Mouse (Mus musculus): ENCODE results near the gene 4930442H23Rik. TPM values are rescaled to one million over a fixed set of nuclear protein-coding genes. Genes with fewer than 3 reads are reported as not detected.
A peak's percentile ranks its signal among the peaks of the same experiment; 100 is the strongest.

4930442H23Rik gene
- polyA plus RNA-seq, 1 experiment from 2014 or later = not detected

DNA sequence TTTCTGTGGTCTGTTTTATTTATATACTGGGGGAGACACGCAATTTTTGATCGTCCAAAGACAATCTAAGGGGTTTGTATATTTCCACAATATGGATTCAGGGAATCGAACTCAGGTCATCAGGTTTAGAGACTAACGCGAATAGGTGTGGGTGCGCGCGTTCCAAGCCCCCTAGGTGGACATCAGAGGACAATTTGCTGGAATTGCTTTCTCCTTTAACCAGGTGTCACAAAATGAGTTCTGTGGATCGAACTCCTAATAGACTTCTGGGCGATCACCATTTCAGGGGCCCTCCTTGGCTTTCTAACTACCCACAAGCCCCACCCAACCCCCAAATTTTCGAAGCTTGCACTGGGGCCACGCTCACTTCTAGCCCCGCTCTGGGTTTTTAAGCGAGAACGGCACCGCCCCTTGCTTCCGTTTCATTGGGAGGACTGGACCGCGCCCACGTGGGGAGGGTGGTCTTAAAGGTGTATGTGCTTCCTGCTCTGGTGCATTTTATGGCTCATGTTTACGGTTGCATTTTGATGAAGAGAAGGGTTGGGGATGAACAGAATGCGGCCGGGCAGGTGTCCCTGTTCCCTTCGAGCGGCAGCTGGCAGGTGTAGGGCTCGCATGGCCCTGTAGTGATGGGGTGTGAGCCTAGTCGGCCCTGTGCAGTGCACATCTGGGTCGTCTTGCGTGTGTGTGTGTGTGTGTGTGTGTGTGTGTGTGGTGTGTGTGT lies 15.0 kb downstream of the 4930442H23Rik start:
- H3K4me2 ChIP-seq (ENCODE audit: low read length) = peak overlapping the region; percentile 77
- no peaks in the 10 kb centered on the region for H3K9me3 ChIP-seq (ENCODE audit: control insufficient read depth, low read length)
- H3K4me3 ChIP-seq (ENCODE audit: control insufficient read depth in 1 of 2, insufficient read depth in 1 of 2, low read depth in 1 of 2, low read length in 2 of 2) = peak overlapping the region; percentile 49
- peak overlapping the region; percentile 70 for H3K9ac ChIP-seq (ENCODE audit: low read length)
- peaks cover 16% of the 10 kb centered on the region for H3K36me3 ChIP-seq (ENCODE audit: control insufficient read depth, insufficient read depth, low read length)
- 3% methylated on average over 29 of the region's 29 CpGs for WGBS
- H3K27me3 ChIP-seq (ENCODE audit: control insufficient read depth, insufficient read depth, low read length) = no peaks in the 10 kb centered on the region
- H3K4me1 ChIP-seq (ENCODE audit: control insufficient read depth in 2 of 2, insufficient read depth in 2 of 2, low read length in 2 of 2) = peaks cover 12 to 19% of the 10 kb centered on the region in 2 experiments
- H3K27ac ChIP-seq (replicated peaks in 1 of 2; ENCODE audit: control insufficient read depth in 1 of 2, insufficient read depth in 1 of 2, low read depth in 2 of 2, low read length in 2 of 2) = peak overlapping the region; percentile 34 to 77
- 0 out of 2 replicates have a peak, but pooled peaks have one; percentile 37 for ATAC-seq (ENCODE audit: insufficient number of reproducible peaks, insufficient read depth, low FRiP score, low read depth)

DNA sequence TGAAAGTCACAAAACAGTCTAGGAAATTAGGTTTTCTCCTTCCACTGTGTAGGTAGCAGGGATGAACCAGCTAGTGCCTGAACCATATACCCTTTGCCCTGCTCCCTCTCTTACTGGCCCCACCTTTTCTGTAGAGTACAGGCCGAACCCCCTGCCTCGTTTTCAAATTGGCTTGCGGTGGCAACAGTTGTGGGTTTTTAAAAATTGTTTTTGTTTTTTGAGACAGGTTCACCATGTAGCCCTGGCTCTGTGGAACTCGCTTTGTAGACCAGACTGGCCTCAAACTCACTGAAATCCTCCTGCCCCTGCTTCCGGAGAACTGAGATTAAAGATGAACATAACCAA lies 15.6 kb downstream of the 4930442H23Rik start:
- Histone ChIP-seq H3K27me3 (ENCODE audit: control insufficient read depth, insufficient read depth, low read length) (no peaks in the 10 kb centered on the region), H3K4me2 (ENCODE audit: low read length) (peak overlapping the region; percentile 77), H3K9ac (ENCODE audit: low read length) (peak overlapping the region; percentile 70), H3K9me3 (ENCODE audit: control insufficient read depth, low read length) (no peaks in the 10 kb centered on the region), H3K27ac (replicated peaks in 1 of 2; ENCODE audit: control insufficient read depth in 1 of 2, insufficient read depth in 1 of 2, low read depth in 2 of 2, low read length in 2 of 2) (peak overlapping the region; percentile 3 to 77; a peak in 2 of 4 replicates), H3K36me3 (ENCODE audit: control insufficient read depth, insufficient read depth, low read length) (peaks cover 22% of the 10 kb centered on the region), H3K4me1 (ENCODE audit: control insufficient read depth in 2 of 2, insufficient read depth in 2 of 2, low read length in 2 of 2) (peaks cover 8 to 14% of the 10 kb centered on the region in 2 experiments), H3K4me3 (ENCODE audit: control insufficient read depth in 1 of 2, insufficient read depth in 1 of 2, low read depth in 1 of 2, low read length in 2 of 2) (peak overlapping the region; percentile 13 to 49)
- WGBS = 8% methylated on average over 5 of the region's 5 CpGs
- ATAC-seq (ENCODE audit: insufficient number of reproducible peaks, insufficient read depth, low FRiP score, low read depth) = peak; percentile 40

DNA sequence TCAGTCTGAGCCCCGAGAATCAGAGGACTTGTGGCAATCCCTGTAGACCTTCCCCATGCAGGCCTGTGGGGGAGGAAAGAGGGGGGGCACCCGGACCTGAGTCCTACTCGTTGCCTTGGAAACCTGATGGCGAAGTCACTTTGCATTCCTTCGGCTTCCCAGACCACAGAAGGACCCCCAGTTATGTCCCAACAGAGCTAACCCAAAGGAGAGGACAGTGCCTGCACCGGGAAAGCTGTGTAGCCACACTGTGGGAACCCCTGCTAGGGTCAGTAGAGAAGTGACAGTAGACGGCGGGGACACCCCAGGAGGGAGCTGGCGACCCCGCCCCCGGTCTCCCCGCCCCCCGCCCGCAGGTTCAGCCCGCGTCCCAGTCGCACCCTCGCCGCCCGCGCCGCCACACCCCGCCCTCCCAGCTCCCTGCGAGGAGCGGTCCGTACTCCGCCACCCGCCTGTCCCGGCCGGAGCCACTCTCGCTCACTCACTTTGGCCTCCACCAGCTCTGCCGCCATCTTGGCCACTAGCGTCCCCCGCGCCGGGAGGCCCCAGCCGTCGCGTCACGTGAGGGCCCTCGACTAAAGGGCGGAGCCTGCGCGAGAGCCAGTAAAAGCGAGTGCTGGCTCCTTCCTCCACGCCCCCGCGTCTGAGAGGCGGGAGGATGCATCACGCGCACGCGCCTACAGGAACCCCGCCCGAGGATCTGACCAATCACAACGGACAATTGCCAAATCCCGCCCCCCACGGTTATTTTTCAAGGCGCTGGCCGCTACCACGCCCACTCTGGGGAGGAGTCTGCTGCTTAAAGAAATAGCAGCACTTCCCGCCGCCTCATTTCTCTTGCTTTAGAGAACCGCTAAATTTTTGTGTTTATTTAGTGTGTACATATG lies 16.2 kb downstream of the 4930442H23Rik start, which contains the start of gene Pias4:
TSS of gene Pias4 (minus strand) at position 724 of the 887 bp plus-strand sequence.
- H3K9me3 ChIP-seq (ENCODE audit: control insufficient read depth, low read length) = no peaks in the 10 kb centered on the region
- H3K4me2 ChIP-seq (ENCODE audit: low read length) = peak within 1 kb of the TSS; percentile 80
- WGBS = under 1% methylated on average over 64 of the region's 64 CpGs
- peak within 1 kb of the TSS; percentile 86 to 87 for H3K4me3 ChIP-seq (ENCODE audit: control insufficient read depth in 1 of 2, insufficient read depth in 1 of 2, low read depth in 1 of 2, low read length in 2 of 2)
- no peaks in the 10 kb centered on the region for H3K27me3 ChIP-seq (ENCODE audit: control insufficient read depth, insufficient read depth, low read length)
- peak within 1 kb of the TSS; percentile 3 to 77; a peak in 2 of 4 replicates for H3K27ac ChIP-seq (replicated peaks in 1 of 2; ENCODE audit: control insufficient read depth in 1 of 2, insufficient read depth in 1 of 2, low read depth in 2 of 2, low read length in 2 of 2)
- ATAC-seq (ENCODE audit: insufficient number of reproducible peaks, insufficient read depth, low FRiP score, low read depth) = peak; percentile 90
- peaks cover 28% of the 10 kb centered on the region for H3K36me3 ChIP-seq (ENCODE audit: control insufficient read depth, insufficient read depth, low read length)
- peaks cover 7 to 14% of the 10 kb centered on the region in 2 experiments for H3K4me1 ChIP-seq (ENCODE audit: control insufficient read depth in 2 of 2, insufficient read depth in 2 of 2, low read length in 2 of 2)
- H3K9ac ChIP-seq (ENCODE audit: low read length) = peak within 1 kb of the TSS; percentile 93

- peaks cover 7 to 14% of the 10 kb centered on the region in 2 experiments for H3K4me1 ChIP-seq (ENCODE audit: control insufficient read depth in 2 of 2, insufficient read depth in 2 of 2, low read length in 2 of 2)
- H3K9ac ChIP-seq (ENCODE audit: low read length) = no peak overlapping the region
- 81% methylated on average over 8 of the region's 8 CpGs for WGBS
Measured at GRCm38 (mm10) chr10:81165118-81165517, 18.5 kb downstream of the 4930442H23Rik start.

GRCm38 (mm10) chr10:81162318-81162652 lies 21.4 kb downstream of the 4930442H23Rik start:
- WGBS = 62% methylated on average over 2 of the region's 2 CpGs
- peaks cover 4 to 7% of the 10 kb centered on the region in 2 experiments for H3K4me1 ChIP-seq (ENCODE audit: control insufficient read depth in 2 of 2, insufficient read depth in 2 of 2, low read length in 2 of 2)
- ATAC-seq (ENCODE audit: insufficient number of reproducible peaks, insufficient read depth, low FRiP score, low read depth) = no peak
- H3K9ac ChIP-seq (ENCODE audit: low read length) = no peak overlapping the region
- no peak overlapping the region for H3K27ac ChIP-seq (replicated peaks in 1 of 2; ENCODE audit: control insufficient read depth in 1 of 2, insufficient read depth in 1 of 2, low read depth in 2 of 2, low read length in 2 of 2)
- no peaks in the 10 kb centered on the region for H3K27me3 ChIP-seq (ENCODE audit: control insufficient read depth, insufficient read depth, low read length)
- no peak overlapping the region for H3K4me3 ChIP-seq (ENCODE audit: control insufficient read depth in 1 of 2, insufficient read depth in 1 of 2, low read depth in 1 of 2, low read length in 2 of 2)
- no peak overlapping the region for H3K4me2 ChIP-seq (ENCODE audit: low read length)
- peaks cover 76% of the 10 kb centered on the region for H3K36me3 ChIP-seq (ENCODE audit: control insufficient read depth, insufficient read depth, low read length)
- H3K9me3 ChIP-seq (ENCODE audit: control insufficient read depth, low read length) = no peaks in the 10 kb centered on the region

More at GRCm38 (mm10) chr10:81165118-81165517, 18.5 kb downstream of the 4930442H23Rik start:
- Histone ChIP-seq H3K27me3 (ENCODE audit: control insufficient read depth, insufficient read depth, low read length) (no peaks in the 10 kb centered on the region), H3K9me3 (ENCODE audit: control insufficient read depth, low read length) (no peaks in the 10 kb centered on the region), H3K4me2 (ENCODE audit: low read length) (no peak overlapping the region), H3K4me3 (ENCODE audit: control insufficient read depth in 1 of 2, insufficient read depth in 1 of 2, low read depth in 1 of 2, low read length in 2 of 2) (no peak overlapping the region), H3K27ac (replicated peaks in 1 of 2; ENCODE audit: control insufficient read depth in 1 of 2, insufficient read depth in 1 of 2, low read depth in 2 of 2, low read length in 2 of 2) (no peak overlapping the region), H3K36me3 (ENCODE audit: control insufficient read depth, insufficient read depth, low read length) (peaks cover 50% of the 10 kb centered on the region)
- ATAC-seq (ENCODE audit: insufficient number of reproducible peaks, insufficient read depth, low FRiP score, low read depth) = no peak

- peaks cover 81% of the 10 kb centered on the region for H3K36me3 ChIP-seq (ENCODE audit: control insufficient read depth, insufficient read depth, low read length)
Measured at GRCm38 (mm10) chr10:81161602-81162317, 21.9 kb downstream of the 4930442H23Rik start.

DNA sequence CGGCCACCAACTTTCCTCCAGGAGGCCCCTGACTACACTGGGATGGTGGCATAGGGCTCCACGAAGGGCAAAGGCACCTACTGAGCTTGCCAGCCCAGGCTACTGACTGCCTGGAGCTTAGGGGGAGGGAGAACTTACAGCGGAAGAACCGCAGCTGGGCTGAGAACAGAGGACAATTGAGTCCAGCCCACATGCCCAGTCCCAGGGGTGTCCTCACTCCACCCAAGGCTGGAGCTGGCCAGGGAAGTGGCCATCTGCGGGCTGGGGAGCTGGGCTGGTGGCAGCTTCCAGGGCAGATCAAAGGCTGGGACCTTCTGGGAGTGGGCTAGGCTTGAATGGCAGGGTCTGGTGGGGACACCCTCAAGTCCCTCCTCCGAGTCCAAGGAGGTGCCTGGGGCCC lies 28.9 kb downstream of the 4930442H23Rik start:
- ATAC-seq (ENCODE audit: insufficient number of reproducible peaks, insufficient read depth, low FRiP score, low read depth) = no peak

More at GRCm38 (mm10) chr10:81161602-81162317, 21.9 kb downstream of the 4930442H23Rik start:
- Histone ChIP-seq H3K4me2 (ENCODE audit: low read length) (no peak overlapping the region), H3K4me3 (ENCODE audit: control insufficient read depth in 1 of 2, insufficient read depth in 1 of 2, low read depth in 1 of 2, low read length in 2 of 2) (no peak overlapping the region), H3K9ac (ENCODE audit: low read length) (no peak overlapping the region), H3K27me3 (ENCODE audit: control insufficient read depth, insufficient read depth, low read length) (no peaks in the 10 kb centered on the region), H3K4me1 (ENCODE audit: control insufficient read depth in 2 of 2, insufficient read depth in 2 of 2, low read length in 2 of 2) (peaks cover 1 to 5% of the 10 kb centered on the region in 2 experiments), H3K27ac (replicated peaks in 1 of 2; ENCODE audit: control insufficient read depth in 1 of 2, insufficient read depth in 1 of 2, low read depth in 2 of 2, low read length in 2 of 2) (no peak overlapping the region), H3K9me3 (ENCODE audit: control insufficient read depth, low read length) (no peaks in the 10 kb centered on the region)
- ATAC-seq (ENCODE audit: insufficient number of reproducible peaks, insufficient read depth, low FRiP score, low read depth) = no peak
- 88% methylated on average over 8 of the region's 8 CpGs for WGBS

More for the DNA sequence above, 28.9 kb downstream of the 4930442H23Rik start:
- no peaks in the 10 kb centered on the region for H3K27me3 ChIP-seq (ENCODE audit: control insufficient read depth, insufficient read depth, low read length)
- peaks cover 7 to 9% of the 10 kb centered on the region in 2 experiments for H3K4me1 ChIP-seq (ENCODE audit: control insufficient read depth in 2 of 2, insufficient read depth in 2 of 2, low read length in 2 of 2)
- H3K27ac ChIP-seq (replicated peaks in 1 of 2; ENCODE audit: control insufficient read depth in 1 of 2, insufficient read depth in 1 of 2, low read depth in 2 of 2, low read length in 2 of 2) = no peak overlapping the region
- peaks cover 80% of the 10 kb centered on the region for H3K36me3 ChIP-seq (ENCODE audit: control insufficient read depth, insufficient read depth, low read length)
- H3K9ac ChIP-seq (ENCODE audit: low read length) = no peak overlapping the region
- H3K4me3 ChIP-seq (ENCODE audit: control insufficient read depth in 1 of 2, insufficient read depth in 1 of 2, low read depth in 1 of 2, low read length in 2 of 2) = no peak overlapping the region
- H3K4me2 ChIP-seq (ENCODE audit: low read length) = no peak overlapping the region
- H3K9me3 ChIP-seq (ENCODE audit: control insufficient read depth, low read length) = no peaks in the 10 kb centered on the region
- 79% methylated on average over 6 of the region's 6 CpGs for WGBS

Data from heart, embryonic 14.5 days (tissue).